Mouse (Mus musculus) thymus, adult 18-20 months (tissue): ENCODE measurements around the gene Mospd3.

Experiments
- DNase-seq, 2 experiments: peaks; one replicate each; pipeline ENCODE4 v3.0.0; 2022; ENCODE audit warnings: mixed read lengths in 2 of 2

The Mospd3 gene

DNA sequence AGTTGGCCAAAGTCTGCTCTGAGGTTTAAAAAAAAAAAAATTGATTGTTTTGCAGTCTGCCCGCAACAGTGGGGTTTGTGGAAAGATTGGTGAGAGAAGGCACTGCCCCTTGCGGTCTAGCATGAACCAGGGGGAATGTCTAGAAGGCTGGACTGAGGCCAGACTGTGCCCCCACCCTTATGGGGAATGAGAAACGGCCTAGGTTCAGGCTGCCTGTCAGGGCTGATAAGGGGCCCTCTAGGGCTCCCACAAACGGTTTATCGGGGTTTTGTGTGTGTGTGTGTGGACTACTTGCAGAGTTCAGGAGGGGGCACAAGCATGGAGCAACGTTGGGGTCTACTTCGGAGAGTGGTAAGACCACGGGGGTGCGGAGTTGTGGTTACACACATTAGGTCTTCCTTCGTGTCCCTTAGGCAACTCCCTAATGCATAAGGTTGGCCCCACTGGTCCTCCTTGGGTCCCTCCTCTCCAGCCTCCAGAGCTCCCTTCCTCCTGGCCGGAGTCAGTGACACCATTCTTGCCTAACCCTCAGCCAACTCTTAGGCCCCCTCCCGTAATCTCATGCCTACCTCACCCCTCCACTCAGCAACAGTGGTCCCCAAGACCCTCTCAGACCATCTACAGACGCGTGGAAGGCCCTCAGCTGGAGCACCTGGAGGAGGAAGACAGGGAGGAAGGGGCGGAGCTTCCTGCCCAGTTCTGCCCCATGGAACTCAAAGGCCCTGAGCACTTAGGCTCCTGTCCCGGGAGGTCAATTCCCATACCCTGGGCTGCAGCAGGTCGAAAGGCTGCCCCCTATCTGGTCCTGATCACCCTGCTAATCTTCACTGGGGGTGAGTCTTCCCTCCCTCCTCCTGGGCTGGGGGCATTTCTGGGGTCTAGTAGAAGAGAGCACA lies 29.9 kb downstream of the Mospd3 start:
- no peak for DNase-seq

DNA sequence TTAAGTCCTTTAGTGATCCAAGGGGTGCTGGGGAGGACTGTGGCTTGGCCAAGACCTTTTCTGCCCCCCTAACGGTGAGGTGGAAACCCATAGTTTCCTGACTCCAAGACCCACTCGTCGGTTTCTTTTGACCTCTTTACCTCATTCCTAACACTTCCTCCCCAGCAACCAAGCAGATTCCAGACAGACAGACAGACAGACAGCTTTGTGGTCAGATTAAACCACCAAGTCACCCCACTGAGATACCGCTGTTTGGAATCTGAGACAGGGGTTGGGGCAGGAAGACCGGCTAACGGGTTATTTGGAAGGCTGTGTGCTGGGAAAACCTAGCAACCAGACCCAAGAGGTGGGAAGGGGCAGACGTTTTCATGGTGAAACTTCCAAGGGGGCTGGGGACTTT lies 30.7 kb downstream of the Mospd3 start:
- DNase-seq: no peak

DNA sequence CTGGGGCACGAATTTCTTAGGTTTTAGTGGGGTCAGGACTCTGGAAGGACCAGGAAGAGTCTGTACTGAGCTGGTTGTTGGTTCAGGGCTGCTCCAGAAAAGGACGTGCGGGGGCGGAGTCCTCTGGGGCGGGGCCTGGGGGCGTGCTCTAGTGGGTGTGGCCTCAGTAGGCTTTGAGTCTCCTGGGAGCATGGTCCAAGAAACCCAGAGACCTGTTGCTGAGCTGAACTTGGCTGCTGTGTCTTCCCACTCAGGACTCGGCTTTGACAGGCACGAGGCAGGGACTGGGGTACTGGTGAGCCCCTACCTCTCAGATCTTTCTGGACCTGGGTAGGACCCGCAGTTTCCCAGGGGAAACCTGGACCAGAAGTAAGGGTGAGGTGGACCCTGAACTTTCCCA lies 31.2 kb downstream of the Mospd3 start, which contains the start of gene Tfr2:
Gene Tfr2, plus strand, starts transcription at position 176 of the 400 bp plus-strand sequence.
- no peak for DNase-seq

DNA sequence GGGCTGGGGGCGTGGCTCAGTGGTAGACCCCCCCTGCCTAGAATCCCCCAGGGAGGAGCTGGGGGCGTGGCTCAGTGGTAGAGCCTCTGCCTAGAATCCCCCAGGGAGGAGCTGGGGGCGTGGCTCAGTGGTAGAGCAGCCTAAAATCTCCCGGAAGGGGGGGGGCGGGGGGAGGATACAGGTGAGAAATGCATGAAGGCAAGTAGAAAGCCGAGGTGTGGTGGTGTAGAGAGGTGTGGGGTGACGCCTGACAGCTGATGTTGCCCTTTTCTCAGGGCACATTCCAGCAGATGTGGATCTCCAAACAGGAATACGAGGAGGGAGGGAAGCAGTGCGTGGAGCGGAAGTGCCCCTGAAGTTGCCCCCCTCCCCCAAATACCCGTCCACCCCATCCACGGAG lies 31.8 kb downstream of the Mospd3 start:
- DNase-seq: no peak

DNA sequence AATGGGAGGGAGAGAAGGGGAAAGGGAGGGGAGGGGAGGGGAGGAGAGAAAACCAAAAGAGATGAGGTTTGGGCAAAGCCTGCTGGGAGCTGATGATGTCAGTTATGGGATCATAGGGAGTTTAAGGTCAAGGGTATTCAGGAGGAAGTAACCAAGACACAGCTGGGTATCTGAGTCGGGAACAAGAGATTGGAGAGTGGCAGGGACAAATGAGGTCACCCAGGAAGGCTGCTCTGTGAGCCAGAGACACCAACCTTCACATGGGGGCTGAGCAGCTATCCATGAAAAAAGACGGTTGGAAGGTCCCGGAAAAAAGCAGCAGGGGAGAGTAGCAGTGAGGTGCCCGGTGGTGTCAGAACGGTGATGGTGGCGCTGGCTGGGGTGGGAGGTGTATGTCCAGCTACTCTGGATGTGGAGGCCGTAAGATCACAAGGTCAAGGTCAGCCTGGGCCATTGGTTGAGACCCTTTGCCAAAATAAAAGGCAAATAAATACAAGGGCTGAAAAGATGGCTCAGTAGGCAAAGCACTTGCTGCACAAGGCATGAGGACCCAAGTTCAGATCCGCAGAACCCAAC lies 32.5 kb downstream of the Mospd3 start:
- DNase-seq: no peak

DNA sequence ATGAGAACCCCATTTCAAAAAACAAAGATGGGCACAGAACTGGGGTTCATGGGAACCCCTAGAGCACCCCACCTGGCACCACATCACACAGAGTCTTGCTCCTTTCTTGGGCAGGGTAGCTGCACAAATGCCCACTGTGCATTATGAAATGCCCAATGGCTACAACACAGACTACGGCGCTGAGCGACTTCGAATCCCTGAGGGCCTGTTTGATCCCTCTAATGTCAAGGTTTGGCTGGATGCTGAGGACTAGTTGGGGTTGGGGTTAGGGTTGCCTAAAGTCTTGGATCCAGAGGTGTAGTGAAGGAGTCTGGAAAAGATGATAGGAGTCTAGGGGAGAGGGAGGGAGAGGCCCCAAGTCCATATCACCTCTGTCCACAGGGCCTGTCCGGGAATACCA lies 34.4 kb downstream of the Mospd3 start:
- no peak for DNase-seq

DNA sequence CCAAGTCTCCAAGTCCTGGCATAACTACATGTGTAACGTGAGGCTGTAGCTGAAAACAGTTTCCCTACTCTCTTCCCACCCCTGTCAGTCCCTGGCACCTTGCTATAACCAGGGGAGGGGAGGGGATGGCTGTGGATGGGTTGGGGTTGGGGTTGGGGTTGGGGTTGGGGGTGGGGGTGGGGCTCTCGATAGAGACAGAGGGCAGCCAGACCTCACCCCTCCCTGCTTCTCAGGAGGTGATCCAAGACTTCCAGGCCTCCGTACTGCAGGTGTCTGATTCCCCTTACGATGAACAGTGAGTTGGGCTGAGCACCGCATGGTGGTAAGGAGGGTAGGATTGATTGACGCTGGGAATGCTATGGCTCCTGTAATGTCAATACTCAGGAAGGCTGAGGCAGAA lies 35.1 kb downstream of the Mospd3 start:
- no peak for DNase-seq

DNA sequence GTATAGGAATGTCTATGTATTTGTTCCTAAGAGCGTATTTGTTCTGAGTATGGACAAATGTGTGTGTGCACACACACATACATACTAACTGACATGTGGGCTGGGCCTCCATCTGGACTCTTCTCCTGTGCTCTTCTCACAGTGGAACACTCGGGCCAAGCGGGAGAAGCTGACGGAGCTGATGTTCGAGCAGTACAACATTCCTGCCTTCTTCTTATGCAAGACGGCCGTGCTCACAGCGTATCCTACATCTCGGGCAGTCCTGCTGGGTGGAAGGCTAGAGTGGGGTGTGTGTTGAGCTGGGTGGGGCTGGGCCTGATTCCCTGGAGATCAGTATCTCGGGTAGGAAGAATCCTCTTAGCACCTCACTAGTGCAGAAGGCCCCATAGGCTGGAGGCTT lies 37.9 kb downstream of the Mospd3 start:
- DNase-seq: no peak

DNA sequence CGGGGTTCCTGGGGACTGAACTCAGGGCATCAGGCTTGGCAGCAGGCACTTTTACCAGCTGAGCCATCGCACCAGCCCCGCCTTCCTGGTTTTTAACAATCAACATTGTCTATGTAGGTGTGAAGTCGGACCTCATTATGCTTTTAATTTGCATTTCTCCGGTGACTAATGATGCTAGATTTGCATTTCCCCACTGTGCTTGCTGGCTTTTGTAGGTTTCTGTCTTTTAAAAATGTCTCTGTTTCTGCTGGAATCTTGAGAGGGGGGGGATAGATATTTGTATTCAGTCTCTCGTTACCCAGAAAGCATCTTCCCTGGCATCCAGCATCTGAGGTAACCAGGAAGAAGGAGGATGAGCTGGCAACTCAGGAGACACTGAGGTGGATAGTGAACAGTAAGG lies 39.3 kb downstream of the Mospd3 start:
- no peak for DNase-seq

DNA sequence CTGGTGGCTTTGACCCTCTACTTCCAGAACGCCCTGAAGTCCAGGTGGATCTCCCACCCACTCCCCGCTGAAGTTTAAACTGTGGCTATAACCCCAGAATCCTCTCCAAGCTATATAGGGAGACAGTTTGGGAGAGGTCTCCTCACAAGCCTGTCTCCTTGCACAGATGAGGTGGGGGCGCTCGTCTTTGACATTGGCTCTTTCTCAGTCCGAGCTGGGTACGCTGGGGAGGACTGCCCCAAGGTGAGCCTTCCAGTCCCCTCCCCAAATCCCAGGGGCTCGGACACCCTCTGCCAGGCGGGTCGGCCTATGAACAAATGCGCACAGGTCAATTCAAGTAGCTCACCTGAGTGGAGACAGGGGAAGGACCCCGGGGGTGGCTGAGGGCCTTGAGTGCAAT lies 47.0 kb downstream of the Mospd3 start:
- DNase-seq: no peak

DNA sequence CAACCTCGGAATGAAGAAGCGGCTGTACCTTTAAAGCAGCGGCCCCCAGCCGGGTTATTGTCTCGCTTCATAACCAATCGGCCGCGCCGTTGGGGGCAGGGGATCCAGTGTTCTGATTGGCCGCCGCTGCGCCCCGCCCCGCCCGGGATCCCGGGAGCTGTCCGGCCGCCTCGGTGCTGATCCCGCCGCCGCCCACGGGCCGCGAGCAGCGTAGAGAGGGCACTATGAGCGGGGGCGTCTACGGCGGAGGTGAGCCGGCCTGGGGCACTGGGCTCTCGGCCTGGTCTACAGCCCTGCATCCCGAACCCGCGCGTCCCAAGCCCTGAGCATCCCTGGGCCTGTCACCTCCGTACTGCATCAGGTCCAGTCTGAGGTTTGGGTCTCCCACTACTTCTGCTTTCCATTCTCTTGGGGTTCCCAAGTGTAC lies 47.4 kb downstream of the Mospd3 start, which contains the start of gene Actl6b:
Gene Actl6b, plus strand, starts transcription at position 107 of the 427 bp plus-strand sequence.
- DNase-seq: peak in 1 of 2 experiments; percentile 26

DNA sequence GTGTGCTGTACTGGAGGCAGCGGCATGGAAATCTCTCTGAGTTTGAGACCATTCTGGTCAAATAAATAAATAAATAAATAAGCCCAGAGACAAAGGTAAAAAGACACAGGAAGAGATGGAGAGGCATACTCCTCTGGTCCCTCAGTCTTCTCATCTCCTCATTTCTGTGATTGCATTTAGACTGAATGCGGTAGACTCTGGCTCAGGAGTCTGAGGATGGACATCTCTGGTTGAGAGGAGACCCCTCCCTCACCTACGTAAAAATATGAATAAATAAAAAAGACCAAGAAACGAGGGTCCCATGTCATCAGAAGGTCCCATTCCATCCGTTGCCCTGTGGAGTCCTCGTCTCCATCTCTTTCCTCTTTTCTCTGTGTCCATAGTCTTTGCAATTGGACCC lies 47.9 kb downstream of the Mospd3 start:
- no peak for DNase-seq

DNA sequence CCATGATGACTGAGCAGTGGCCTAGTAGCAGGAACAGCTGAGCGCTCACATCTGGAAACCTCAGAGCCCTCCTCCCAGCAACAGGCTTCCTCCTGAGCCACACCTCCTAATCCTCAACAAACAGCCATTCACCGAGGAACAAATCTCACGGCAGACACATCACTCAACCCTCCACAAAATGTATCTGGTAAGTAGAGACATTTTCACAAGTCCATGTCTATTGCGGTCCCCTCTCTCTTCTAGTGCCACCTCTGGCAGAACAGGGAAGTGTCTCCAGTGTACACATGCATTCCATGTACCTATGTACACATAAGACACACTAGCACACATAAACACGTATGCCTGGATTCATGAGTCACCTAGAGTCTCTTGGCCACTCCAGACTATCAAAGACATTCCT lies 49.7 kb downstream of the Mospd3 start:
- no peak for DNase-seq

DNA sequence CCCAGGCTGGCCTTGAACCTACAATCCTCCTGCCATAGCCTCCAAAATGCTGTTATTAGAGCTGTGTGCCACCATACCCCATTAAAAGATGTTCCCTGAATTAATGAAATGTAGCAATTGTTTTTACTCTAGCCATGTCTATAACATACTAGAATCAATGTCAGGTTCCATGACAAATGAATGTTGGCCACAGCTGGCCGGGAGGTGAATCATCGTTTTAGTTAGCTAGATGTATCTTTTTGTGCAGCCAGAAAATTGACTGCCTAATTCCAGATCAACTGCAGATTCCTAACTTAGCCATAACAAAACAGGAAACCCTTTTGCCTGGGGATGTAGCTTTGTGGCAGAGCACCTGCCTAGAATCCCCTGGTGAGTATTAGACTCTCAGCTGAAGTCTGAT lies 51.0 kb downstream of the Mospd3 start:
- DNase-seq: no peak
